Mouse (Mus musculus): ENCODE data around the gene Pdcl3. TPM values are rescaled to one million over a fixed set of nuclear protein-coding genes. Genes with fewer than 3 reads are reported as not detected.

Pdcl3 gene
- polyA plus RNA-seq, 1 experiment from 2014 or later = 166 TPM

DNA sequence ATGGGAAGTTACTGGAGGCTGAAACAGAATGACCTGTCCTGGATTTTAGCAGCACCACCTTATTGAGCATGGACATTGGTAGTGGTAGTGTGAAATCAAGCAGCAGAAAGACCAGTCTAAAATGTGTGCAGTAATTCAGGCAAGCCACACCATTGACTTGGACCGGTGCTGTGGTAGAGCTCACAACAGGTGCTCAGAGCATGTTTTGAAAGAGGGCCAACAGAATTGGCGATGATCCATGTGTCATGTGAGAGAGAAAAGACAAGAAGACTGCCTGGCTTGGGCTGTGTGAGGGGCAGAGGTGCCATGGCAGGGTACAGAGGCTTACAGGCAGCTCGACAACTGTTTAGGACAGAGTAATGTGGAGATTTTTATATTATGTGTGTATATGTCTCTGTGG lies 7.0 kb downstream of the Pdcl3 start:
- H3K27ac ChIP-seq (replicated peaks) = no peak overlapping the region
- no peak overlapping the region for H3K4me3 ChIP-seq
- H3K36me3 ChIP-seq = peaks cover 66% of the 10 kb centered on the region
- 93% methylated on average over 3 of the region's 3 CpGs for WGBS
- no peak for DNase-seq (ENCODE audit: low spot score)
- no peaks in the 10 kb centered on the region; the same call in 1 of the 2 replicates for H3K9me3 ChIP-seq (replicated peaks)
- H3K4me1 ChIP-seq = peaks cover 12% of the 10 kb centered on the region
- H3K27me3 ChIP-seq (ENCODE audit: low read depth, poor library complexity, severe bottlenecking) = no peaks in the 10 kb centered on the region

DNA sequence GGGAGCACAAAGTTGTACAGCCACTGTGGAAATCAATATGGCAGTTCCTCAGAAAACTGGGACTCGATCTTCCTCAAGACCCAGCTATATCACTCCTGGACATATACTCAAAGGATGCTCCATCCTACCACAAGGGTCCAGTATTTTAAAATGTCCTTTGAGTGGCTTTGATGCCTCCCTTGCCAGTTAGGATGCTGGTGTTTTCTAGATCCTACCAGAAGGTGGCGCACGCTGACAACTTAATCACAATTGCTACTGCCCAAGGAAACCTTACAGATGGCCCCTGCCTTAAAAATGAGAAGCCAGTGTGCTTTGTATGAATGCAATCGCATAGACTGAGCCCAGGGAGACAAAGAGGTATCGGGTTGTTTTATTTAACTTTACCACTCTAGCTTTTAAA lies 15.7 kb downstream of the Pdcl3 start:
- Histone ChIP-seq H3K9me3 (replicated peaks) (no peaks in the 10 kb centered on the region), H3K27me3 (ENCODE audit: low read depth, poor library complexity, severe bottlenecking) (no peaks in the 10 kb centered on the region), H3K27ac (replicated peaks) (no peak overlapping the region), H3K4me3 (no peak overlapping the region), H3K36me3 (peaks cover 23% of the 10 kb centered on the region), H3K4me1 (peaks cover 4% of the 10 kb centered on the region; the same call in 1 of the 2 replicates)
- WGBS = 23% methylated on average over 5 of the region's 5 CpGs
- peak; percentile 78 for DNase-seq (ENCODE audit: low spot score)

DNA sequence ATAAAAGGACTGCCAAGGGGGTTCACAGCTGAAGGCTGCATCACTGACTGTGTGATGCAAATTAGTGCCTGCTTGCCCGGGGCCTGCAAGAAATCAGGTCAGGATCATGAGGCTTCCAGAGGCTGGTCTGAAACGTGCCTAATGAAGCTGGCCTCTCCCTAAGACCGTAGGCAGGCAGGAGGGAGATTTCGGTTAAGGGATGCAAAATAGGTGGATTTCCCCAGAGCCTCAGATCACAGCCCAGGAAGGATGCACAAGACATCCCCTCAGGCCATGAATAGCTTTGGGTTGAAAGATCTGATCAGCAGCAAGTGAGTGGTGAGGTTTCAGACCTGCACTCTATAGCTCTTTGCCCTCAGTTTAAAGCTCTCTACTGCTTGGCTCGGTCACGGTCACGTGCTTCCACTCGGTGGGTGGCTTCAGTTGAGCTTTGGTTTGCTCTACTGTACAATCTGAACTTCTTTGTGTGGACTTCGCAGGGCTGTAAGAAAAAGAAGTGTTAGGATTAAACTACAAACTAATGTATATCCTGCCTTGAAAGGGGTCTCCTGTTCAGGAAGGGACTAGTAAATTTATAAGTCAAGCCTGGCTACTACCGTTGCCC lies 20.4 kb downstream of the Pdcl3 start:
- H3K27ac ChIP-seq (replicated peaks) = no peak overlapping the region
- H3K4me3 ChIP-seq = no peak overlapping the region
- H3K9me3 ChIP-seq (replicated peaks) = no peaks in the 10 kb centered on the region
- DNase-seq (ENCODE audit: low spot score) = no peak
- peaks cover 4% of the 10 kb centered on the region; the same call in 1 of the 2 replicates for H3K4me1 ChIP-seq
- no peaks in the 10 kb centered on the region for H3K27me3 ChIP-seq (ENCODE audit: low read depth, poor library complexity, severe bottlenecking)
- H3K36me3 ChIP-seq = no peaks in the 10 kb centered on the region
- WGBS = 55% methylated on average over 10 of the region's 10 CpGs

DNA sequence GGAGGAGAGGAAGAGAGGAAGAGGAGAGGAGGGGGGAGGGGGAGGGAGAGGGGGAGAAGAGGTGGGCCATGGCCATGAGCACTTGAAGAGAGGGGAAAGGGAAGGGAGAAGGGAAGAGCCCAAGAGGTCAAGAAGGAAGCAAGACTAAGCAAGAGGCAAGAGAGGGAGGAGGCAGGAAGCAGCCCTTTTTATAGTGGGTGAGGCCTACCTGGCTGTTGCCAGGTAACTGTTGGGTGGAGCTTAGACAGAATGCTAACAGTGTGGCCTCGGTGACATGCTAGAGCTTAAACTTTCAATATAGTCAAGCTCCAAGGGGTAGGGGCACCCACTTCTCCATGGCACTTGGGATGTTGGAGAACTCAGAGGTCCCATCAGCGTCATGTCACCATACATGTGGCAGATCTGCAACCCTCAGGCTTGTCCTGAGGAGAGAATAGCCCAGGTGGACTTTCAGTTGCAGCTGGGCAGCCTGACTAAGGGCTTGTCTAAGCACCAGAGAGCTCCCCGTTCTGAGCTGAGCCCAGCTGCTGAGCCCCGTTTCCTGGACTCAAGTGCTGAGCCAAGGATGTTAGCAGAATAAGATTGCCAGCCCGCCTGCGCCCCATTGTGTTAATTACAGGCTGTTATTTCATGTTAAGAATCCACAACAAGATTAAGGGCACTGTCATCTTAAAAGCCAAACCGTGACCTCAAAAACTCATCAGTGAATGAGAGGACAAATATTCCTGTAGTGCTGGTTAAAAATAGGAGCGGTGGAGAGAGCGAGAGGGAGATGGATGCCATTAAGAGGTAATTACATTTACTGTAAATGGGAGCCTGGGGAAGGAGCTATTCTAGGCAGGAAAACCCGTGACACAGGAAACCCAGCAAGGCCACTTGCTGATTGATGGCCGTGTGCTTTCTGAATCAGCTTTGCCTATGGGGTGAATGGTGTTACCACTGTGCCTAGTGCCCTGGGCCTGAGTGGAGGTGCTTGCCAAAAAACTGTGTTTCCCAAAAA lies 21.7 kb downstream of the Pdcl3 start:
- no peak overlapping the region for H3K27ac ChIP-seq (replicated peaks)
- no peaks in the 10 kb centered on the region for H3K27me3 ChIP-seq (ENCODE audit: low read depth, poor library complexity, severe bottlenecking)
- DNase-seq (ENCODE audit: low spot score) = no peak
- no peaks in the 10 kb centered on the region for H3K36me3 ChIP-seq
- peaks cover 4% of the 10 kb centered on the region; the same call in 1 of the 2 replicates for H3K4me1 ChIP-seq
- 72% methylated on average over 11 of the region's 11 CpGs for WGBS
- no peak overlapping the region for H3K4me3 ChIP-seq
- H3K9me3 ChIP-seq (replicated peaks) = no peaks in the 10 kb centered on the region

DNA sequence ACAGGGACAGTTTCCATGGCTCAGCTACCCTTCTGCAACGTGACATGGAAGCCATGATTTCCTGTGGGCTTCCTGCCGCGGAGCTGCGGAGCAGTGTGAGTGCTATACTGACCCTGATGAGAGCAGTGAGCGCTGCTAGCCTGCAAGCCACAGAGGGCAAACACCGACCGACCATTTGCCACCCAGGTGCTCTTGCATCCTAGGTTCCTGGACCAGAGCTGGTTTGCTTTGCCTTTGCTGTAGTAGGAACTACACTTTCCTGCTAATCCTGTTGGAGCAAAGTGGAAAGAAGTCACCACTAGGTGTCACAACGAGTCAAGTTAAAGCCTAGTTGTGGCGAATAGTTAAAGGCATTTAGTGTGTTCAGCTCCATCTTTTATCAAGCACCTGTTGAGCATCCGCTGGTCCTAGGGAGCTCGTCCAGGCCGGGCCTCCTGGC lies 25.2 kb downstream of the Pdcl3 start:
- no peak overlapping the region for H3K27ac ChIP-seq (replicated peaks)
- no peak overlapping the region for H3K4me3 ChIP-seq
- H3K9me3 ChIP-seq (replicated peaks) = no peaks in the 10 kb centered on the region
- H3K36me3 ChIP-seq = no peaks in the 10 kb centered on the region
- no peaks in the 10 kb centered on the region for H3K27me3 ChIP-seq (ENCODE audit: low read depth, poor library complexity, severe bottlenecking)
- H3K4me1 ChIP-seq = peaks cover 2% of the 10 kb centered on the region; the same call in 1 of the 2 replicates
- 29% methylated on average over 12 of the region's 12 CpGs for WGBS
- DNase-seq (ENCODE audit: low spot score) = peak; percentile 57

DNA sequence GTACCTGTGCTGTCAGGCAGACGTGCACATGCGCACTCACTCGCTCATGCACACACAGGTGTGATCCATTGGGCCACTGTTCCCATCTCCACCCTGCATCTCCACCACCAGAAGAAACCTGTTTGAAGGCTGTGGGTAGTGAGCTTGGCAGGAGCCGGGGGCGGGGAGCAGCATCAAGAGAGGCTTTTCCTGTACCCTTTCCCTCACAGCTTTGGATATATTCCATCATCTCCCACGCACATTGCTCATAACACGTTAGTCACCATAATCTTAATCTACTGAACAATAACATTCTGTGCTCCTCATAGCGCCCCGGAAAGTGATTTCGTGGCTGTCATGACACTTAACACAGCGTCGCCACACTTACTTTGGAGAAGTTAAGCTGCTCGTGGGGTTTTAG lies 27.2 kb downstream of the Pdcl3 start:
- no peak overlapping the region for H3K4me3 ChIP-seq
- no peak overlapping the region for H3K27ac ChIP-seq (replicated peaks)
- WGBS = 89% methylated on average over 13 of the region's 13 CpGs
- H3K4me1 ChIP-seq = no peaks in the 10 kb centered on the region
- DNase-seq (ENCODE audit: low spot score) = no peak
- no peaks in the 10 kb centered on the region for H3K36me3 ChIP-seq
- no peaks in the 10 kb centered on the region for H3K27me3 ChIP-seq (ENCODE audit: low read depth, poor library complexity, severe bottlenecking)
- no peaks in the 10 kb centered on the region for H3K9me3 ChIP-seq (replicated peaks)

DNA sequence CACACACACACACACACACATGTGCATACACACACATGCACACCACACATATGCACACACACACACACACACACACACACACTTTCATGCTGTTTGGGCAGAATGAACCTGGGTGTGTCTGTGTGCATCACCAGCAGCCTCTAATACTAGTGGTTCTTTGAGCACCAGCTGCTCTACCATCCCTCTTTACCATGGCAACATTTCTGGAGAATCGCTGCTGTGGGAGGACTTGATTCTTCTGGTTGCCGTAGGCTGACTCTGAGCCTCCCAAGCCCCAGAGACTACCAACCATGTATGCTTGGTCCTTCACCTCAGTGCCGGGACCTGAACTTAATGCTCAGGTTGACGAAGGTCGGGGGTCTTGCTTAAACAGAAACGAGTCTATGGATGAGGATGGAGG lies 28.4 kb downstream of the Pdcl3 start:
- DNase-seq (ENCODE audit: low spot score) = no peak
- WGBS = 87% methylated on average over 6 of the region's 6 CpGs
- H3K9me3 ChIP-seq (replicated peaks) = no peaks in the 10 kb centered on the region
- H3K4me3 ChIP-seq = no peak overlapping the region
- H3K27ac ChIP-seq (replicated peaks) = no peak overlapping the region
- H3K27me3 ChIP-seq (ENCODE audit: low read depth, poor library complexity, severe bottlenecking) = no peaks in the 10 kb centered on the region
- no peaks in the 10 kb centered on the region for H3K36me3 ChIP-seq
- no peaks in the 10 kb centered on the region for H3K4me1 ChIP-seq

DNA sequence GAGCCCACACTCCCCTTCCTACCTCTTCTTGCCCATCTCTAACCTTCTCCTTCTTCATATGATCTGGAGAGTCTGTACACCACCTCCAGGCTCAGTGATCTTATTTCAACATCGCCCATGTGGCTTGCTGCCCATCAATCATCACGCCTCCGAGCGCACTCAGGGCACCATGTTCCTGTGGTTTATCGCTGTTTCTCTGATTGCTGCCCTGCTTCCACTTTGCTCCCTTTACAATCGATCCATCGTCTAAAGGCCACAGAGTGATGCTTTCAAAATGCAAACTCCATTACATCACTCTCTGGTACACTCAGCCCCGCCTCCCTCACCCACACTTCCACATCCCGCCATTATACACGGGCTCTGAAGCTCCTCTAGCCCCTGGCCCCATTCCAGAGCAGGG lies 30.1 kb downstream of the Pdcl3 start:
- no peaks in the 10 kb centered on the region for H3K27me3 ChIP-seq (ENCODE audit: low read depth, poor library complexity, severe bottlenecking)
- 92% methylated on average over 10 of the region's 10 CpGs for WGBS
- no peaks in the 10 kb centered on the region for H3K9me3 ChIP-seq (replicated peaks)
- no peak overlapping the region for H3K27ac ChIP-seq (replicated peaks)
- H3K4me1 ChIP-seq = no peaks in the 10 kb centered on the region
- H3K36me3 ChIP-seq = no peaks in the 10 kb centered on the region
- H3K4me3 ChIP-seq = no peak overlapping the region
- DNase-seq (ENCODE audit: low spot score) = no peak

DNA sequence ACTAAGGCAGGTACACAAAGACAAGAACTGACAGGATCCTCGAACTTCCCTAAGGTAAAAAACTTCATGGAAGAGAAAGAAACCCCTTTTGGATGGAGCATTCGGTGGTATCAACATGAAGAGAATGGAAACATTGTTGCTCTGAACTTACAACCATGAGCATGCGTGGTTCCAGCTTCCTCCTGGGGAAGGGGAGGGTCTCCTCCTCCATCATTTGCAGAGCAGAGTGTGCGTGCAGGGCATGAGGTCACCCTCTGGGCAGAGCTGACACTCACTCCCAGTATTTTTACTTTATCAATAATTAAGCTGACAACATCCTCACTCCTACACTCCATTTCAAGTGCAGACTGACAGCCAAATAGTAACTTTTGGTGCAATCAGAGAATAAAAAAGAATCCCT lies 32.5 kb downstream of the Pdcl3 start:
- H3K27ac ChIP-seq (replicated peaks) = no peak overlapping the region
- H3K36me3 ChIP-seq = no peaks in the 10 kb centered on the region
- WGBS = 87% methylated on average over 4 of the region's 4 CpGs

DNA sequence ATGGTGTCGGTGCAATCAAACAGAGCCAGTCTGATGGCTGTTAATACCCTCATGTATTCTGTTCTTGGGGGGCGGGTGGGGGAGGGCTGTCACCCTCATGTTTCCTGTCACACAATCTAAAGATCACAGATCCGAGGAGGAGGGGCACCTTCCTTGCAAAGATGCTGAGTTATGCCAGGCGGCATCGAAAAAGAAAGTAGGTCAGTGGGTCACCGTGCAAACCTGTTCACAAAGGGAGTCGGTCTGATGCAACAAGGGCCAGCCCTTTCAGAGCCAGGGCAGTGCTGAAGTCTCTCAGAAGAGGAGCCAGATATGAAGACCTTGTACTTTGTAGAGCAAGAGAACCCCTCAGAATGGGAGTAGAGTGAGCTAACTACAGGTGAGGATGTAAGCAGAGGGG lies 39.7 kb downstream of the Pdcl3 start:
- 38% methylated on average over 7 of the region's 7 CpGs for WGBS

More for the DNA sequence above, 32.5 kb downstream of the Pdcl3 start:
- Histone ChIP-seq H3K4me3 (no peak overlapping the region), H3K4me1 (no peaks in the 10 kb centered on the region), H3K27me3 (ENCODE audit: low read depth, poor library complexity, severe bottlenecking) (no peaks in the 10 kb centered on the region), H3K9me3 (replicated peaks) (no peaks in the 10 kb centered on the region)
- DNase-seq (ENCODE audit: low spot score) = no peak

DNA sequence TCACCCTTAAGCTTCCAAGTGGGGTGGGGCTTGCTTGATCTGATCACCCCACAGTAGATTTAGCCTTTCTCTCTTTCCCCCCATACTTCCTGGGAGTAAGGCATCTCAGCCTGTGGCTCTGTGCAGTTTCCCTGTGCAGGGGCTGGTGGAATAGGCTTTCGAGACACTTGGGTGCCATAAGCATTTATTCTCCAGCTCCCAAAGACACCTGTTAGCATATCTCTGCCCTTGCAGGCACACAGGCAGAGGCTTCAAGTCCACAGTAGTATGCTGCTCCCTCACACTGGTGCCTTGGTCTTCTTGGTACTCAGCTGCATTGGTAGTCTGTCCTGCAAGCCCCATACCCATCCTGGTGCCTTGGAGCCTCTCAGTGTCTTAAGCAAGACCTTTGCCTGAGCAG lies 40.4 kb downstream of the Pdcl3 start:
- Histone ChIP-seq H3K4me1 (peaks cover 28% of the 10 kb centered on the region), H3K36me3 (no peaks in the 10 kb centered on the region), H3K4me3 (no peak overlapping the region), H3K27ac (replicated peaks) (peak overlapping the region; percentile 49; the same call in 1 of the 2 replicates), H3K27me3 (ENCODE audit: low read depth, poor library complexity, severe bottlenecking) (peaks cover 3% of the 10 kb centered on the region; the same call in 1 of the 2 replicates), H3K9me3 (replicated peaks) (no peaks in the 10 kb centered on the region)
- WGBS = 95% methylated on average over 1 of the region's 1 CpGs
- DNase-seq (ENCODE audit: low spot score) = no peak

More for the DNA sequence above, 39.7 kb downstream of the Pdcl3 start:
- H3K27me3 ChIP-seq (ENCODE audit: low read depth, poor library complexity, severe bottlenecking) = peaks cover 3% of the 10 kb centered on the region; the same call in 1 of the 2 replicates
- no peaks in the 10 kb centered on the region for H3K36me3 ChIP-seq
- H3K4me3 ChIP-seq = no peak overlapping the region
- H3K9me3 ChIP-seq (replicated peaks) = no peaks in the 10 kb centered on the region
- peaks cover 27% of the 10 kb centered on the region for H3K4me1 ChIP-seq
- peak overlapping the region; percentile 49; the same call in 1 of the 2 replicates for H3K27ac ChIP-seq (replicated peaks)
- DNase-seq (ENCODE audit: low spot score) = peak; percentile 22

DNA sequence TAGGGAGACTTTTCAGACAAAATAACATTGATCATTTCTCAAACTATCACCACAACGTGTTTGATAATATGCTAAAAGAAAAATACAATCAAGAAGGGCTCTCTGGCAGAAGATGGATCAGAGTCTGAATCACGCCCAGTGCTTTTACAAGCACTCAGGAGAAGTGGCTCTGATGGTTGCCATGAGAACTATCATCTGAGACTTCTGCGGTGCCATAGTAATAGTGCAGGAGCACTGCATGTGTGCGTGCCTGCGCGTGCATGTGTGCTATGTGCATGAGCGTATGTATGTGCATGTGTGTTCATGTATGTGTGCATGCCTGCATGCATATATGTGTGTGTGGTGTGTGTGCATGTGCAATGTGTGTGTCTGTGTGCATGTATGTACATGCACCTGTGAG lies 43.8 kb downstream of the Pdcl3 start:
- 92% methylated on average over 7 of the region's 7 CpGs for WGBS
- Histone ChIP-seq H3K4me3 (no peak overlapping the region), H3K27me3 (ENCODE audit: low read depth, poor library complexity, severe bottlenecking) (peaks cover 3% of the 10 kb centered on the region; the same call in 1 of the 2 replicates), H3K27ac (replicated peaks) (no peak overlapping the region), H3K4me1 (peaks cover 26% of the 10 kb centered on the region), H3K36me3 (no peaks in the 10 kb centered on the region), H3K9me3 (replicated peaks) (no peaks in the 10 kb centered on the region)
- no peak for DNase-seq (ENCODE audit: low spot score)

DNA sequence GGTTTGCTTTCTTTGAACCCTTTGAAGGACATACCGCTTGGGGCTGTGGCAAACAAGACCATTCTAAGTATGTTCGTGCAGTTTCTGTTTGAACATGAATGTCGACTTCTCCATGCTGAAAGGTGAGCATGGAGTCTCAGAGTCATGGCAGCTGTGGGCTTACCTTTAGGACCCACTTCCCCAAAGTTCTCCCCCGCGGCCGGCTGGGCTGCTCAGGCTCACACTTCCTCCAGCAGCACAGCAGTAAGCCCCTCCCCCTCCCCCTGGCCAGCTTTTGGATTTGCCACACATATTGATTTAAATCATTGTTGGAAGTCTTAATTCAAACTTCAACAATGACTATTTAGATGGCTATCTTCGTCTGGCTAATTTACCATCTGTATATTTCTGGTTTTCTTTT lies 44.7 kb downstream of the Pdcl3 start:
- peak; percentile 20 for DNase-seq (ENCODE audit: low spot score)
- WGBS = 12% methylated on average over 7 of the region's 7 CpGs

More for the DNA sequence above, 44.7 kb downstream of the Pdcl3 start:
- H3K36me3 ChIP-seq = no peaks in the 10 kb centered on the region
- H3K27me3 ChIP-seq (ENCODE audit: low read depth, poor library complexity, severe bottlenecking) = peaks cover 3% of the 10 kb centered on the region; the same call in 1 of the 2 replicates
- H3K4me1 ChIP-seq = peaks cover 17% of the 10 kb centered on the region
- H3K4me3 ChIP-seq = peak overlapping the region; percentile 40
- H3K9me3 ChIP-seq (replicated peaks) = no peaks in the 10 kb centered on the region; the same call in 1 of the 2 replicates
- no peak overlapping the region for H3K27ac ChIP-seq (replicated peaks)

Measured in midbrain, embryonic 10.5 days (tissue).